20 mouse cellular contexts compared by ENCODE assay signal in the genomic region with DNA sequence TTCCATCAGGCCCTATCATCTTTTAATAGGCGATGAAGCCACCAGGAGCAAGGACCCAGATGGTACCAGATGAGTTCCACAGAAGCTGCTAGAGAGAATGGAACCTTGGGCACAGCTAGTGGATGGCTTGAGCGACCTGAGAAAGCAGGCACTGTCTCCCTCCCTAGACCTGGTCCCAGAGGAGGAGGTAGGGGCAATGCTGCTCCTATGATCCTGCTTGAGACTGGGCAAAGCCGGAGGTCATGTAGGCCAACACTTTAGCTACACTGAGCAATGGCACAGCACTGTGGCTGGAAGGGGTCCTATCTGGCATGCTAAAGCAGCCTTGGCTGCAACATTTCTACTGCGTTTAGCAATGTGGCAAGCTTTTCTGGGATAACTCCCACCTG. TPM values are rescaled to one million over a fixed set of nuclear protein-coding genes. Genes with fewer than 3 reads are reported as not detected.
A peak's percentile ranks its signal among the peaks of the same experiment; 100 is the strongest.
DNase-seq lines count a peak whose midpoint lies in the region; ATAC-seq and TF ChIP-seq lines count a peak whose summit lies in the region.
"Had no signal": no experiment of that assay in that cellular context is flagged by ENCODE, and none has a peak within 500 bp of the region (broad histone marks: within the 10 kb centered on the region; RNA-seq: fewer than 3 reads in every experiment).

No protein-coding gene starts in this region.

- peaks cover 32% of the 10 kb centered on the region for H3K4me1 ChIP-seq in kidney, adult 2 months (ENCODE audit: control insufficient read depth, insufficient read depth, low read length)
- H3K4me1 ChIP-seq in liver, embryonic 15.5 days (replicated peaks), result peaks cover 66% of the 10 kb centered on the region
- H3K4me1 ChIP-seq in intestine, postnatal 0 days (replicated peaks; ENCODE audit: control insufficient read depth, insufficient read depth, low read length), result peaks cover 42% of the 10 kb centered on the region
- H3K4me1 ChIP-seq in stomach, embryonic 15.5 days, result peaks cover 48% of the 10 kb centered on the region

- H3K4me3 ChIP-seq in kidney, adult 2 months (ENCODE audit: insufficient read depth, low read depth, low read length), result no peak overlapping the region
- H3K4me3 ChIP-seq in liver, embryonic 15.5 days (replicated peaks), result no peak overlapping the region
- no peak overlapping the region for H3K4me3 ChIP-seq in intestine, postnatal 0 days (ENCODE audit: low read depth, low read length)
- no peak overlapping the region for H3K4me3 ChIP-seq in stomach, embryonic 15.5 days (replicated peaks)
- H3K4me3 ChIP-seq: embryonic facial prominence, embryonic 12.5 days; heart, embryonic 13.5 days; left cerebral cortex, adult 2 months had no signal

- no peak for TF ChIP-seq CTCF in kidney, adult 2 months (conservative IDR thresholded peaks at IDR 0.05; ENCODE audit: insufficient read depth, insufficient read length, low read depth, low read length)
- no peak for TF ChIP-seq CTCF in intestine, postnatal 0 days (IDR thresholded peaks at IDR 0.05; ENCODE audit: low read depth)

- 77% methylated on average over 4 of the region's 4 CpGs for WGBS in kidney, adult 2 months
- WGBS in liver, embryonic 15.5 days (ENCODE audit: insufficient replicate concordance), result 73% methylated on average over 4 of the region's 4 CpGs
- WGBS in intestine, postnatal 0 days, result 73% methylated on average over 4 of the region's 4 CpGs
- 73% methylated on average over 4 of the region's 4 CpGs for WGBS in stomach, embryonic 15.5 days

- H3K4me2 ChIP-seq in liver, embryonic 15.5 days, result 0 out of 2 replicates have a peak overlapping the region, but pooled peaks have one; percentile 26
- peak overlapping the region; percentile 25 for H3K4me2 ChIP-seq in intestine, postnatal 0 days (replicated peaks; ENCODE audit: low read depth)
- no peak overlapping the region; the same call in 1 of the 2 replicates for H3K4me2 ChIP-seq in stomach, embryonic 15.5 days
- H3K4me2 ChIP-seq: embryonic facial prominence, embryonic 12.5 days; heart, embryonic 13.5 days had no signal

- DNase-seq in kidney, adult 2 months, result no peak
- DNase-seq in kidney, postnatal 4 days, result no peak
- no peak for DNase-seq in liver
- DNase-seq in frontal cortex, postnatal 36 days (ENCODE audit: low spot score in 2 of 2), result no peak
- DNase-seq: adrenal gland, postnatal 36 days; cerebellum, adult 9-10 months; gastrocnemius, postnatal 36 days; lung, adult 2 months; lung, postnatal 36 days; spleen, adult 18-20 months had no signal

- no peaks in the 10 kb centered on the region for H3K9me3 ChIP-seq in liver, embryonic 15.5 days (replicated peaks)
- H3K9me3 ChIP-seq in intestine, postnatal 0 days (ENCODE audit: control insufficient read depth), result no peaks in the 10 kb centered on the region
- H3K9me3 ChIP-seq in stomach, embryonic 15.5 days, result no peaks in the 10 kb centered on the region
- H3K9me3 ChIP-seq: embryonic facial prominence, embryonic 12.5 days; heart, embryonic 13.5 days had no signal

- H3K9ac ChIP-seq in liver, embryonic 15.5 days, result no peak overlapping the region
- H3K9ac ChIP-seq in intestine, postnatal 0 days (ENCODE audit: low read depth, low read length), result no peak overlapping the region
- H3K9ac ChIP-seq in stomach, embryonic 15.5 days, result no peak overlapping the region
- H3K9ac ChIP-seq: embryonic facial prominence, embryonic 12.5 days; heart, embryonic 13.5 days had no signal

- no peaks in the 10 kb centered on the region for H3K27me3 ChIP-seq in kidney, adult 2 months (replicated peaks; ENCODE audit: control insufficient read depth, insufficient read depth, low read length)
- H3K27me3 ChIP-seq in liver, embryonic 15.5 days, result peaks cover 42% of the 10 kb centered on the region
- H3K27me3 ChIP-seq in intestine, postnatal 0 days (replicated peaks; ENCODE audit: control insufficient read depth, insufficient read depth, low read length), result no peaks in the 10 kb centered on the region
- H3K27me3 ChIP-seq in stomach, embryonic 15.5 days (replicated peaks), result peaks cover 17% of the 10 kb centered on the region; the same call in 1 of the 2 replicates

- ATAC-seq in liver, embryonic 15.5 days (ENCODE audit: insufficient read depth), result no peak
- ATAC-seq in intestine, postnatal 0 days, result no peak
- ATAC-seq in stomach, embryonic 15.5 days (ENCODE audit: insufficient read depth, low FRiP score, low read depth), result no peak
- ATAC-seq: inflammation-experienced regulatory T-cells, adult 6 months had no signal

- no peaks in the 10 kb centered on the region for H3K36me3 ChIP-seq in kidney, adult 2 months (ENCODE audit: control insufficient read depth, insufficient read depth, low read length)
- no peaks in the 10 kb centered on the region for H3K36me3 ChIP-seq in liver, embryonic 15.5 days (replicated peaks)
- no peaks in the 10 kb centered on the region for H3K36me3 ChIP-seq in intestine, postnatal 0 days (ENCODE audit: control insufficient read depth, insufficient read depth)
- no peaks in the 10 kb centered on the region for H3K36me3 ChIP-seq in stomach, embryonic 15.5 days
- H3K36me3 ChIP-seq: embryonic facial prominence, embryonic 12.5 days; heart, embryonic 13.5 days had no signal

- TF ChIP-seq POLR2A in kidney, adult 2 months (IDR thresholded peaks at IDR 0.05; ENCODE audit: low read depth, low read length), result no peak

- H3K27ac ChIP-seq in kidney, adult 2 months (ENCODE audit: insufficient read depth, low read depth, low read length), result peak overlapping the region; percentile 49
- H3K27ac ChIP-seq in liver, embryonic 15.5 days (replicated peaks), result peak overlapping the region; percentile 29; the same call in 1 of the 2 replicates
- H3K27ac ChIP-seq in intestine, postnatal 0 days (ENCODE audit: low read depth, low read length), result peak overlapping the region; percentile 36; the same call in 1 of the 2 replicates
- H3K27ac ChIP-seq in stomach, embryonic 15.5 days, result 0 out of 2 replicates have a peak overlapping the region, but pooled peaks have one; percentile 9
- H3K27ac ChIP-seq: embryonic facial prominence, embryonic 12.5 days; heart, embryonic 13.5 days had no signal

RNA-seq across cellular contexts. Expression of a gene that starts 4.9 kb away (rescaled TPM):
- 5.7 and 7.8 TPM in 2 replicates for polyA plus RNA-seq in kidney, adult 2 months (2012; rRNA removed)
- 2.1 and 2.4 TPM in 2 replicates for polyA plus RNA-seq in liver, embryonic 15.5 days (2015; fragmentation: Nextera tagmentation; extraction: Ambion mirVana)
- polyA plus RNA-seq in intestine, postnatal 0 days (2015; fragmentation: Nextera tagmentation; extraction: Ambion mirVana), result 15.9 and 16.5 TPM in 2 replicates
- polyA plus RNA-seq in stomach, embryonic 15.5 days (2015; fragmentation: Nextera tagmentation; extraction: Ambion mirVana), result 16.9 and 17.1 TPM in 2 replicates

RNA-seq across cellular contexts. Expression of a gene that starts 21.0 kb away (rescaled TPM):
- 21.8 and 26.9 TPM in 2 replicates for polyA plus RNA-seq in kidney, adult 2 months (2012; rRNA removed)
- polyA plus RNA-seq in liver, embryonic 15.5 days (2015; fragmentation: Nextera tagmentation; extraction: Ambion mirVana), result 6.2 and 6.8 TPM in 2 replicates
- 12.0 and 12.6 TPM in 2 replicates for polyA plus RNA-seq in intestine, postnatal 0 days (2015; fragmentation: Nextera tagmentation; extraction: Ambion mirVana)
- 15.5 and 17.2 TPM in 2 replicates for polyA plus RNA-seq in stomach, embryonic 15.5 days (2015; fragmentation: Nextera tagmentation; extraction: Ambion mirVana)

RNA-seq across cellular contexts. Expression of a gene that starts 35.6 kb away (rescaled TPM):
- polyA plus RNA-seq in kidney, adult 2 months (2012; rRNA removed), result 62.6 and 70.5 TPM in 2 replicates
- polyA plus RNA-seq in liver, embryonic 15.5 days (2015; fragmentation: Nextera tagmentation; extraction: Ambion mirVana), result 35.9 and 40.6 TPM in 2 replicates
- 41.4 and 45.6 TPM in 2 replicates for polyA plus RNA-seq in intestine, postnatal 0 days (2015; fragmentation: Nextera tagmentation; extraction: Ambion mirVana)
- polyA plus RNA-seq in stomach, embryonic 15.5 days (2015; fragmentation: Nextera tagmentation; extraction: Ambion mirVana), result 105 and 106 TPM in 2 replicates

RNA-seq across cellular contexts. Expression of a gene that starts 38.8 kb away (rescaled TPM):
- 0.42 and 0.68 TPM in 2 replicates for polyA plus RNA-seq in kidney, adult 2 months (2012; rRNA removed)
- polyA plus RNA-seq in liver, embryonic 15.5 days (2015; fragmentation: Nextera tagmentation; extraction: Ambion mirVana), result not detected in 2 replicates
- not detected in 2 replicates for polyA plus RNA-seq in intestine, postnatal 0 days (2015; fragmentation: Nextera tagmentation; extraction: Ambion mirVana)
- polyA plus RNA-seq in stomach, embryonic 15.5 days (2015; fragmentation: Nextera tagmentation; extraction: Ambion mirVana), result 0.18 TPM in 1 of 2 replicates, not detected in the other
- polyA plus RNA-seq: cortical plate, adult 2 months; embryonic facial prominence, embryonic 12.5 days; heart, embryonic 13.5 days; inflammation-experienced regulatory T-cells, adult 6 months; lung, adult 2 months; stomach, embryonic 14.5 days had no signal

RNA-seq across cellular contexts. Expression of a gene that starts 42.9 kb away (rescaled TPM):
- 0.55 and 0.58 TPM in 2 replicates for polyA plus RNA-seq in kidney, adult 2 months (2012; rRNA removed)
- polyA plus RNA-seq in liver, embryonic 15.5 days (2015; fragmentation: Nextera tagmentation; extraction: Ambion mirVana), result 1.0 TPM in 1 of 2 replicates, not detected in the other
- 0.78 and 1.4 TPM in 2 replicates for polyA plus RNA-seq in intestine, postnatal 0 days (2015; fragmentation: Nextera tagmentation; extraction: Ambion mirVana)
- 0.92 and 1.5 TPM in 2 replicates for polyA plus RNA-seq in stomach, embryonic 15.5 days (2015; fragmentation: Nextera tagmentation; extraction: Ambion mirVana)
- polyA plus RNA-seq: embryonic facial prominence, embryonic 12.5 days; heart, embryonic 13.5 days; inflammation-experienced regulatory T-cells, adult 6 months; limb, embryonic 11.5 days; stomach, embryonic 14.5 days had no signal
